Mouse (Mus musculus): Measurements from ENCODE around the gene Slit2. TPM values are rescaled to one million over a fixed set of nuclear protein-coding genes. Genes with fewer than 3 reads are reported as not detected.

Slit2 gene
- total RNA-seq (2014; fragmentation: Nextera tagmentation) (not detected in 2 replicates), total RNA-seq (2017) (not detected in 2 replicates)

- ATAC-seq (replicated peaks; ENCODE audit: low FRiP score, low TSS enrichment, poor library complexity, severe bottlenecking), result peak; percentile 91
Measured at GRCm38 (mm10) chr5:47982941-47983701, at the start of gene Slit2. TSS of gene Slit2 (plus strand) at chr5:47983138.

GRCm38 (mm10) chr5:47938586-47939372, 44.2 kb upstream of the Slit2 start:
- no peak for ATAC-seq (replicated peaks; ENCODE audit: low FRiP score, low TSS enrichment, poor library complexity, severe bottlenecking)

GRCm38 (mm10) chr5:47956451-47956850, 26.5 kb upstream of the Slit2 start:
- no peak for ATAC-seq (replicated peaks; ENCODE audit: low FRiP score, low TSS enrichment, poor library complexity, severe bottlenecking)

- ATAC-seq (replicated peaks; ENCODE audit: low FRiP score, low TSS enrichment, poor library complexity, severe bottlenecking), result no peak
Measured at GRCm38 (mm10) chr5:47975795-47976194, 7.1 kb upstream of the Slit2 start.

- ATAC-seq (replicated peaks; ENCODE audit: low FRiP score, low TSS enrichment, poor library complexity, severe bottlenecking), result peak; percentile 70; the same call in 1 of the 2 replicates
Measured at GRCm38 (mm10) chr5:47979371-47979770, 3.6 kb upstream of the Slit2 start.

GRCm38 (mm10) chr5:47980459-47980858, 2.5 kb upstream of the Slit2 start:
- ATAC-seq (replicated peaks; ENCODE audit: low FRiP score, low TSS enrichment, poor library complexity, severe bottlenecking), result no peak

- ATAC-seq (replicated peaks; ENCODE audit: low FRiP score, low TSS enrichment, poor library complexity, severe bottlenecking), result no peak
Measured at GRCm38 (mm10) chr5:47981951-47982350, 987 bp upstream of the Slit2 start.

GRCm38 (mm10) chr5:47983746-47984583, 1.0 kb downstream of the Slit2 start:
- ATAC-seq (replicated peaks; ENCODE audit: low FRiP score, low TSS enrichment, poor library complexity, severe bottlenecking), result no peak

GRCm38 (mm10) chr5:47984584-47985197, 1.8 kb downstream of the Slit2 start:
- no peak for ATAC-seq (replicated peaks; ENCODE audit: low FRiP score, low TSS enrichment, poor library complexity, severe bottlenecking)

- no peak for ATAC-seq (replicated peaks; ENCODE audit: low FRiP score, low TSS enrichment, poor library complexity, severe bottlenecking)
Measured at GRCm38 (mm10) chr5:47985198-47985631, 2.3 kb downstream of the Slit2 start.

GRCm38 (mm10) chr5:47985901-47986670, 3.1 kb downstream of the Slit2 start:
- no peak for ATAC-seq (replicated peaks; ENCODE audit: low FRiP score, low TSS enrichment, poor library complexity, severe bottlenecking)

- ATAC-seq (replicated peaks; ENCODE audit: low FRiP score, low TSS enrichment, poor library complexity, severe bottlenecking), result no peak
Measured at GRCm38 (mm10) chr5:47990926-47991325, 8.0 kb downstream of the Slit2 start.

- no peak for ATAC-seq (replicated peaks; ENCODE audit: low FRiP score, low TSS enrichment, poor library complexity, severe bottlenecking)
Measured at GRCm38 (mm10) chr5:48003708-48004415, 20.9 kb downstream of the Slit2 start.

GRCm38 (mm10) chr5:48005533-48005932, 22.6 kb downstream of the Slit2 start:
- ATAC-seq (replicated peaks; ENCODE audit: low FRiP score, low TSS enrichment, poor library complexity, severe bottlenecking), result no peak

GRCm38 (mm10) chr5:48006059-48006458, 23.1 kb downstream of the Slit2 start:
- no peak for ATAC-seq (replicated peaks; ENCODE audit: low FRiP score, low TSS enrichment, poor library complexity, severe bottlenecking)

- no peak for ATAC-seq (replicated peaks; ENCODE audit: low FRiP score, low TSS enrichment, poor library complexity, severe bottlenecking)
Measured at GRCm38 (mm10) chr5:48023441-48023840, 40.5 kb downstream of the Slit2 start.

- ATAC-seq (replicated peaks; ENCODE audit: low FRiP score, low TSS enrichment, poor library complexity, severe bottlenecking), result no peak
Measured at GRCm38 (mm10) chr5:48034875-48035274, 51.9 kb downstream of the Slit2 start.

GRCm38 (mm10) chr5:48038033-48038432, 55.1 kb downstream of the Slit2 start:
- ATAC-seq (replicated peaks; ENCODE audit: low FRiP score, low TSS enrichment, poor library complexity, severe bottlenecking), result no peak

Data from megakaryocyte-erythroid progenitor cell, adult 5-6 weeks (primary cell).